Comparison of ENCODE assay signal across 16 mouse cellular contexts in the genomic region with DNA sequence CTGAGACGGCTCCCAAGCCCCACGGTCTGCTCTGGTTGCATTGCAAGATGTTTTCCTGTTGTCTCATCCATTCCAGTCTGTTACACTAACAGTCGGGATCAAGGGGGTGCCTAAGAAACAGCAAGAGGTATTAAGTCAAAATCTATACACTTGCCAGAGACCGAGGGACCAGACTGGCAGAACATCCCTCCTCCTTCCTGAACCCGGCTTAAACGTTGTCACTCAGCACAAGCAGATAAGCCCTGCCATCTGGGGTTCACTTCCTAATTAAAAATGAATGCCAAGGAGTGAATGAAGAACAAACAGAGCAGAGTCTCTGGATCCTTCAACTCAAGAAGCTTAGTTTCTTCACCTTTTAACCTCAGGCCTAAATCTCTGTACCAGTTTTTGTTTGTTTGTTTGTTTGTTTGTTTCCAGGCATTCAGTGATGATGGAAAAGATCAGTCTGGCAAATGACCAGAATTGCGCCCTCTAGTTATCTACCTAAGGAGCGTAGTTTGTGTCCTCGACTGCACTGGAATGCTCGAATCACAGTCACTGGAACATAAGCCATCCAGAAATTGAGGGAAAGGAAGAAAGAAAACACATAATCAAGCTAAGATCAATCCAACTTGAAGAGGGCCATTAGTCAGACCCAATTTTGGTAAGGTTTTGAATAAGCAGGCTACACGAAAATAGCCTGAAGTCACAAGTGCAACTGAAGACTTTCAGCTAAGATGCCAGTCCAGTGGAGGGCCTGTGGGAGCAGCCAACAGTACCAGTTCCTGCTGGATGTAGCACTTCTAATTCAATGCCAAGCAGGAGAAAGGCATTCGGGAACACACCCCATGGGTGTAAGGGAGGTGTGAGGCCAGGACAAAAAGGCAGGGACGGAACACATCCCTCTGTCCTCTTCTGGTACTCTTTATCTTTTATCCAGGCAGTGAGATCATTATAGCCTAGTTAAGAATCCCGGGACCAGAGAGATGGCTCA. TPM values are rescaled to one million over a fixed set of nuclear protein-coding genes. Genes with fewer than 3 reads are reported as not detected.
DNase-seq lines count a peak whose midpoint lies in the region; ATAC-seq lines count a peak whose summit lies in the region.
"Had no signal": no experiment of that assay in that cellular context is flagged by ENCODE, and none has a peak within 500 bp of the region (broad histone marks: within the 10 kb centered on the region; RNA-seq: fewer than 3 reads in every experiment).

No protein-coding gene starts in this region.

- 0 out of 2 replicates have a peak, but pooled peaks have one; percentile 40 for ATAC-seq in forebrain, embryonic 14.5 days
- ATAC-seq in forebrain, embryonic 11.5 days (replicated peaks; ENCODE audit: low FRiP score): no peak
- ATAC-seq in hindbrain, embryonic 16.5 days: peak; percentile 43; the same call in 1 of the 2 replicates
- ATAC-seq: inflammation-experienced regulatory T-cells, adult 6 months had no signal

- no peaks in the 10 kb centered on the region for H3K27me3 ChIP-seq in forebrain, embryonic 14.5 days (replicated peaks; ENCODE audit: control insufficient read depth, insufficient read depth, low read length)
- no peaks in the 10 kb centered on the region for H3K27me3 ChIP-seq in forebrain, embryonic 11.5 days (ENCODE audit: control insufficient read depth, insufficient read depth, low read length)
- no peaks in the 10 kb centered on the region for H3K27me3 ChIP-seq in hindbrain, embryonic 16.5 days (replicated peaks; ENCODE audit: control insufficient read depth, insufficient read depth, low read length)
- no peaks in the 10 kb centered on the region for H3K27me3 ChIP-seq in hindbrain, embryonic 10.5 days (ENCODE audit: insufficient read depth, poor library complexity, severe bottlenecking)
- H3K27me3 ChIP-seq in midbrain, embryonic 10.5 days (ENCODE audit: low read depth, poor library complexity, severe bottlenecking): no peaks in the 10 kb centered on the region
- H3K27me3 ChIP-seq: embryonic facial prominence, embryonic 13.5 days; neural tube, embryonic 13.5 days had no signal

- H3K9ac ChIP-seq in forebrain, embryonic 14.5 days (ENCODE audit: low read length): no peak overlapping the region
- no peak overlapping the region for H3K9ac ChIP-seq in forebrain, embryonic 11.5 days (ENCODE audit: low read length)
- no peak overlapping the region for H3K9ac ChIP-seq in hindbrain, embryonic 16.5 days (ENCODE audit: low read depth, low read length)
- H3K9ac ChIP-seq: embryonic facial prominence, embryonic 13.5 days; neural tube, embryonic 13.5 days had no signal

- 72% methylated on average over 14 of the region's 14 CpGs for WGBS in forebrain, embryonic 14.5 days
- WGBS in forebrain, embryonic 11.5 days: 78% methylated on average over 14 of the region's 14 CpGs
- WGBS in hindbrain, embryonic 16.5 days: 78% methylated on average over 14 of the region's 14 CpGs
- WGBS in hindbrain, embryonic 10.5 days: 81% methylated on average over 14 of the region's 14 CpGs
- WGBS in midbrain, embryonic 10.5 days: 76% methylated on average over 14 of the region's 14 CpGs

- no peak overlapping the region for H3K27ac ChIP-seq in forebrain, embryonic 14.5 days (ENCODE audit: low read depth, low read length)
- H3K27ac ChIP-seq in forebrain, embryonic 11.5 days (ENCODE audit: low read depth, low read length): no peak overlapping the region
- no peak overlapping the region for H3K27ac ChIP-seq in hindbrain, embryonic 16.5 days (ENCODE audit: low read depth, low read length)
- H3K27ac ChIP-seq in hindbrain, embryonic 10.5 days: no peak overlapping the region
- no peak overlapping the region for H3K27ac ChIP-seq in midbrain, embryonic 10.5 days (replicated peaks)
- H3K27ac ChIP-seq: embryonic facial prominence, embryonic 13.5 days; neural tube, embryonic 13.5 days had no signal

- peak; percentile 45 for DNase-seq in forebrain, embryonic 14.5 days (ENCODE audit: low spot score)
- no peak for DNase-seq in forebrain, embryonic 11.5 days (ENCODE audit: low spot score)
- no peak for DNase-seq in hindbrain, embryonic 10.5 days (ENCODE audit: low spot score)
- peak; percentile 72 for DNase-seq in brain, adult 2 months (ENCODE audit: low read depth, low spot score)
- DNase-seq in cerebellum, postnatal 14 days: peak; percentile 61 to 65
- no peak for DNase-seq in midbrain, embryonic 10.5 days (ENCODE audit: low spot score)
- DNase-seq: heart, adult 18-20 months; heart, postnatal 10 days; lung, adult 18-20 months; thymus, postnatal 14 days had no signal

- 0 out of 2 replicates have a peak, but pooled peaks cover 3% of the 10 kb centered on the region for H3K4me1 ChIP-seq in forebrain, embryonic 14.5 days (ENCODE audit: control insufficient read depth, insufficient read depth, low read length)
- H3K4me1 ChIP-seq in forebrain, embryonic 11.5 days (replicated peaks; ENCODE audit: control insufficient read depth, insufficient read depth, low read length): 0 out of 2 replicates have a peak, but pooled peaks cover 4% of the 10 kb centered on the region
- peaks cover 5% of the 10 kb centered on the region for H3K4me1 ChIP-seq in hindbrain, embryonic 16.5 days (ENCODE audit: control insufficient read depth, insufficient read depth, low read depth, low read length)
- H3K4me1 ChIP-seq in hindbrain, embryonic 10.5 days (replicated peaks): peaks cover 5% of the 10 kb centered on the region; the same call in 1 of the 2 replicates
- peaks cover 12% of the 10 kb centered on the region for H3K4me1 ChIP-seq in midbrain, embryonic 10.5 days

- no peaks in the 10 kb centered on the region for H3K36me3 ChIP-seq in forebrain, embryonic 14.5 days (ENCODE audit: control insufficient read depth, insufficient read depth, low read length)
- no peaks in the 10 kb centered on the region for H3K36me3 ChIP-seq in forebrain, embryonic 11.5 days (ENCODE audit: control insufficient read depth, insufficient read depth, low read length)
- no peaks in the 10 kb centered on the region for H3K36me3 ChIP-seq in hindbrain, embryonic 16.5 days (ENCODE audit: control insufficient read depth, insufficient read depth, low read length)
- no peaks in the 10 kb centered on the region for H3K36me3 ChIP-seq in hindbrain, embryonic 10.5 days
- H3K36me3 ChIP-seq in midbrain, embryonic 10.5 days: no peaks in the 10 kb centered on the region
- H3K36me3 ChIP-seq: embryonic facial prominence, embryonic 13.5 days; G1E; neural tube, embryonic 13.5 days had no signal

- H3K4me3 ChIP-seq in forebrain, embryonic 14.5 days (ENCODE audit: low read depth, low read length): no peak overlapping the region
- H3K4me3 ChIP-seq in forebrain, embryonic 11.5 days (ENCODE audit: low read depth, low read length): no peak overlapping the region
- no peak overlapping the region for H3K4me3 ChIP-seq in hindbrain, embryonic 16.5 days (ENCODE audit: low read length)
- H3K4me3 ChIP-seq in hindbrain, embryonic 10.5 days: no peak overlapping the region
- no peak overlapping the region for H3K4me3 ChIP-seq in midbrain, embryonic 10.5 days
- H3K4me3 ChIP-seq: embryonic facial prominence, embryonic 13.5 days; neural tube, embryonic 13.5 days had no signal

- no peaks in the 10 kb centered on the region for H3K9me3 ChIP-seq in forebrain, embryonic 14.5 days (replicated peaks; ENCODE audit: control insufficient read depth, low read length)
- H3K9me3 ChIP-seq in forebrain, embryonic 11.5 days (ENCODE audit: control insufficient read depth, low read length): no peaks in the 10 kb centered on the region
- H3K9me3 ChIP-seq in hindbrain, embryonic 16.5 days (ENCODE audit: control insufficient read depth, low read length): no peaks in the 10 kb centered on the region
- no peaks in the 10 kb centered on the region for H3K9me3 ChIP-seq in hindbrain, embryonic 10.5 days
- H3K9me3 ChIP-seq in midbrain, embryonic 10.5 days (replicated peaks): no peaks in the 10 kb centered on the region
- H3K9me3 ChIP-seq: embryonic facial prominence, embryonic 13.5 days; G1E; neural tube, embryonic 13.5 days had no signal

- no peak overlapping the region for H3K4me2 ChIP-seq in forebrain, embryonic 14.5 days (ENCODE audit: low read length)
- no peak overlapping the region for H3K4me2 ChIP-seq in forebrain, embryonic 11.5 days (ENCODE audit: low read depth, low read length, severe bottlenecking)
- no peak overlapping the region for H3K4me2 ChIP-seq in hindbrain, embryonic 16.5 days (ENCODE audit: low read length)
- H3K4me2 ChIP-seq: embryonic facial prominence, embryonic 13.5 days; neural tube, embryonic 13.5 days had no signal

RNA-seq across cellular contexts. Expression of a gene that starts 36.3 kb away (rescaled TPM):
- polyA plus RNA-seq in forebrain, embryonic 14.5 days (2014; fragmentation: Nextera tagmentation; extraction: Ambion mirVana): 0.76 and 2.1 TPM in 2 replicates
- 0.48 and 0.51 TPM in 2 replicates for polyA plus RNA-seq in forebrain, embryonic 11.5 days (2014; fragmentation: Nextera tagmentation; extraction: Ambion mirVana)
- 3.6 and 5.0 TPM in 2 replicates for polyA plus RNA-seq in hindbrain, embryonic 16.5 days (2015; fragmentation: Nextera tagmentation; extraction: Ambion mirVana)
- 0.43 and 0.50 TPM in 2 replicates for polyA plus RNA-seq in hindbrain, embryonic 10.5 days (2016; fragmentation: Nextera tagmentation; extraction: Ambion mirVana)
- polyA plus RNA-seq in midbrain, embryonic 10.5 days (2016; fragmentation: Nextera tagmentation; extraction: Ambion mirVana): 0.07 and 0.31 TPM in 2 replicates
- polyA plus RNA-seq: G1E; inflammation-experienced regulatory T-cells, adult 6 months; liver, adult 2 months had no signal

Comparison
In these comparisons a context has a peak if more than half of its experiments do, and no peak if none do; other contexts are left out.
1. DNase-seq: peak in forebrain, embryonic 14.5 days (single experiment), brain, adult 2 months (single experiment) and cerebellum, postnatal 14 days (2 of 2); none in forebrain, embryonic 11.5 days (single experiment), hindbrain, embryonic 10.5 days (single experiment) and midbrain, embryonic 10.5 days (single experiment).